Comparison of ENCODE assay signal across 16 mouse cellular contexts in genomic region chr5:92141696-92142095, GRCm38 (mm10).
"Had no signal": no experiment of that assay in that cellular context is flagged by ENCODE, and none has a peak within 500 bp of the region (broad histone marks: within the 10 kb centered on the region; RNA-seq: fewer than 3 reads in every experiment).

No protein-coding gene starts in this region.

- ATAC-seq: lung, postnatal 0 days; midbrain, embryonic 13.5 days; midbrain, embryonic 15.5 days had no signal

- H3K4me2 ChIP-seq: lung, embryonic 15.5 days; midbrain, embryonic 11.5 days; midbrain, embryonic 13.5 days; midbrain, embryonic 15.5 days; neural tube, embryonic 12.5 days had no signal

- H3K4me3 ChIP-seq: lung, embryonic 15.5 days; midbrain, embryonic 13.5 days; midbrain, embryonic 15.5 days; neural tube, embryonic 12.5 days had no signal

- H3K36me3 ChIP-seq: lung, embryonic 15.5 days; midbrain, embryonic 13.5 days; midbrain, embryonic 15.5 days; neural tube, embryonic 12.5 days had no signal

- H3K9me3 ChIP-seq: lung, embryonic 15.5 days; midbrain, embryonic 13.5 days; midbrain, embryonic 15.5 days; neural tube, embryonic 12.5 days had no signal

- H3K27me3 ChIP-seq: lung, embryonic 15.5 days; megakaryocyte, embryonic 14.5 days; midbrain, embryonic 13.5 days; midbrain, embryonic 15.5 days; neural tube, embryonic 12.5 days had no signal

- H3K9ac ChIP-seq: lung, embryonic 15.5 days; midbrain, embryonic 13.5 days; midbrain, embryonic 15.5 days; neural tube, embryonic 12.5 days had no signal

- DNase-seq: lung, adult 2 months; lung, postnatal 14 days; lung, postnatal 36 days; right cerebral cortex, postnatal 25 days; right cerebral cortex, postnatal 4 days; spleen, adult 18-20 months; thymus, adult 18-20 months; thymus, postnatal 14 days; thymus, postnatal 36 days had no signal

- H3K27ac ChIP-seq: lung, embryonic 15.5 days; midbrain, embryonic 13.5 days; midbrain, embryonic 15.5 days; neural tube, embryonic 12.5 days had no signal
